Mouse (Mus musculus) small intestine, adult 2 months (tissue): ENCODE results near the gene Pabpn1l.

ENCODE experiments used
- CTCF ChIP-seq: fragments of 200-500 bp; IDR thresholded peaks from 2 replicates; pipeline ENCODE4 v1.5.1; 2012; ENCODE audit warnings: low read depth, mild to moderate bottlenecking, control low read depth, inconsistent platforms, low read length, moderate library complexity, mixed read lengths; ENCODE audit not compliant: insufficient replicate concordance, insufficient read length; ENCODE audit errors: extremely low read depth
- POLR2A ChIP-seq: fragments of 200-500 bp; IDR thresholded peaks from 2 replicates; pipeline ENCODE4 v1.6.1; 2012; ENCODE audit warnings: low read depth, mild to moderate bottlenecking, control low read depth, inconsistent platforms, low read length, moderate library complexity

- TF ChIP-seq POLR2A (no peak), CTCF (no peak)
These were observed 14.2 kb upstream of the Pabpn1l start for GRCm38 (mm10) chr8:122636803-122637175.
